Mouse (Mus musculus) liver, embryonic 14.5 days (tissue): ENCODE results near the gene Cfap58.

Experiments
- CTCF ChIP-seq: IDR thresholded peaks from 2 replicates; pipeline ENCODE4 v1.5.1; 2016; ENCODE audit warnings: antibody characterized with exemption, low read depth, control low read depth
- EP300 ChIP-seq: IDR thresholded peaks from 2 replicates; pipeline ENCODE4 v1.6.1; 2016; ENCODE audit warnings: antibody characterized with exemption, low read depth

DNA sequence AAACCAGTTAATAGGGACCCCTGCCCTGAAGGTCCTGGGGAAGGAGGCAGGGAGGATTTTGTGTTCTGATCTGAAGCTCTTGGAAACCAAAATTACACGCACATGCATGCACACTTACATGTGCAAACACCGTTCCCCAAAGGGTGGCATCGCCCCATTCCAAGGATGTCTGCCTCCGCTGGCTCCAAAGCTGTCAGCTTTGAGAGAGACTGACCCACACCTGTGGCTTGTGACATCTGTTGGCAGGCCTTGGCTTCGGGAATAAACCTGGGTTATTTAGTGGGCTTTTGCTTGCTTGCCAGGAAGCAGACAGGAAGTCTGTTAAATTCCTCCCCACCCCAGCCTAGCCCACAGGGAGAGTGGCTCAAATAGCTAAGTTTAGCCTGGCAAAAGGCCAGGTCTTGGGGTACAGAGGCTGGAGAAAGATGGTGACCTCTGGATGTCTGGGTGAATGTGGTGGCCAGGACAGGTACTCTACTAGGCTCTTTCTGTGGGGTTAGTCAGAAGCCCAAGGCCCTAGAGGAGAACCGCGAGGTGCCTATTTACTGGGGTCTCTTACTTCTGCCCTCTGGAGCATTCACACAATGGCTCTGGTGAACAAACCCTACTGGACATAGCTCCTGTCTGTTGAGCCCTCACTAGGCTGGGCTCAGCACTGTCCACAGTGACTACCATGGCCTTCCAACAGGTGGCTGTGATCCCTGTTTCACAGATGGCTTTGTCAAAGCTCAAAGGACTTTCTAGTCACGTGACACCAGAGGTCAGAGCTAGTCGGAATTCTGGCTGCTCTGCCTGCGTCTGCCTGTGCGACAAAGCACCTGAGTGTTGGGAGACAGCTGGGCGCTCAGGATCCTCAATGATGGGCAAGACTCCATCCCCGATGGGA, 34.9 kb upstream of the Cfap58 start:
- TF ChIP-seq CTCF (no peak), EP300 (no peak)
